Mouse (Mus musculus): ENCODE measurements around the gene Tll2.

Tll2 gene

DNA sequence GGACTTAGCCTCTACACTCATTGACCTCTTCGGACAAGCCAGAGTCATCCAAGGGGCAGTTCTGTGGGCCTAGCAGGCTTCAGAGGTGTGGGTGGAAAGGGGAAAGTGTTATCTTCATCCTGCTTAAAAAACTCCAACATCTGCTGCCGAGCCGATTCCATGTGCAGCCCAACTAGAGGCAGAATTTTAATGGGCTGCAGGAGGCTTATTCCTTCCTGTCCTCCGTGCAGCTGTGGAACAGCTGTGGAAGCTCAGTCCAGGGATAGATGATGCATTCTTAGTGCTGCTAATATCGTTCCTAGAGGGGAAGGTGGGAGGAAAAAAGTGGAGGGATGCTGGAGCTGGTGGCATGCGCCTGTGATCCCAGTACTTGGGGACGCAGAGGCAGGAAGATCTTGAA lies 52.0 kb downstream of the Tll2 start:
- no peak for DNase-seq

DNA sequence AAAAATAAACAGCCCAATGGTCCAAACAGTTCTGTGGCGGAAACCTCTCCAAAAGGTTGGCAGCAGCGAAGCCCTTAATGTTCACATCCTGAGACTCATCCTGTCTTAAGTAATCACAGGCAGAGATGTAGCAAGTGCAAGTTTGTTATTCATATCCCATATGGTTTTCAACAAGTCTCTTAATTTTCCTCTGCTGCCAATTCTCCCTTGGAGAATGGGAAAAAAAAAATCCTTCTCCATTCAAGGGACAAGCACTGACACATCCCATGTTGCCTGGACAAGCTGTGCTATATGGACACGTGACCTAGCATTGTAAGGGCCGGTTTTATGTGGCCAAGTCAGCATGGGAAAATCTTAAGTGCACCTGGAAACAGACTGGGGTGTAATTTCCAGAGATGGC lies 54.2 kb downstream of the Tll2 start:
- no peak for DNase-seq

DNA sequence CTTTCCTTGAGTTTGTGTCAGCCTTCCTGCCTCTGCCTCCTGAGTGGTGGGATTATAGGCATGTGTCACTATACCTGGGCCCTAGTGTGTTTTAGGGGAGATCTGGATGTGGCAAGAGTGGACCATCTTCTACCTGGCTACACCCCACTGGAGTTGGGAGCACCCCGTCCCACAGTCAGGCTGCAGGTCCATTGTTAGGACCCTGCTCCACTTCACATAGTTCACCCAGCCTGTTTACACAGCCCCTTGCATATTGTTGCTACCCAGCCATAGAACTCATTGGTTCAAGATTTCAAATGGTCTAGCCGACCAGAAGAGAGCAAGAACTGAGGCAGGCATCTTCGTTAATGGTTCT lies 54.6 kb downstream of the Tll2 start:
- DNase-seq, result no peak

DNA sequence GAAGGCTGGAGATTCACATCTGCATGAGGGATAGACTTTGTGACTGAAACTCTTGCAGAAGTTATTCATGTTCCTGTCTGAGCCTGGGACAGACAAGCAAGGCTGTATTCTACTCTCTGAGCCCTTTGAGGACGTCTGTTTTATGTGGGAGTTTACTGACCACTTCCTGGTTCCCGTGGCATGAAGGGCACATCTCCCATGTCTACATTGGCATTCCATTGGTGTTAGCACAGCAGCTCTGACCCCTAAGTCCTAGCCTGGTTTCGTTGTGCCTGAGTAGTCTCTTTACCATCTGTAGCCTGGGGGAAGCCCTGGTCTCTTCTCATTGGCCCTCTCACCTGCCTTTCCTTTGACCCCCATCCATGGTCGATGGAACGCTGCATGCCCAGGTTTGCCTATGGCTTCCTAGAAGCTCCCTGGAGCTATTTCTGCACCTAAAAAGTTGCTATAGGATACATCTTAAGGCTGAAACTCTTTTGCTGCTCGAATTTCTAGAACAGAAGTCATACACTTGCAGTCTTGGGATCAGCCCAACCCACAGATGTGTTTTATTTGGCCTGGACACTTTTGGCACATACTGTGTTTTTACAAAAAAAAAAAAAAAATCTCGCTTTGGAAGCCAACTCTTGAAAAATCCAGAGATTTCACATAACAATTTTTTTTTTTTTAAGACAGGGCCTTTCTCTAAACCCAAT lies 55.2 kb downstream of the Tll2 start:
- DNase-seq, result no peak

DNA sequence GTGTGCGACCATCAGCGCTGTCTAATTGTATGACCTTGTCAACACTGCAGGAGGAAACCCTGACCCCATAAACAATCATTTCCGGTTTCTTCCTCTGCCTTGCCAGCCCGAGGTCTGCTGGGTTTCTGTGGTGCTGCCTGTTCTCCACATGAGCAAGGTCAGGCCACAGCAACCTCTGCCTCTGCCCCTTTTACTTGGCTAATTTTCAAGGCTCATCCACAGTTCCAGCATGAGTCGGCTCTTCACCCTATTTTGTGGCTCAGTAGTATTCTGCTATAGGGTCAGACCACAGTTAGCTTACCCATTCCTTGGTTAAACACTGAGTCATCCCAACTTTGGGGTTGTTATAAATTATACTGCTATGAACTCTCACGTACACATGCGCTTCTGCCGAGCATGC lies 65.7 kb downstream of the Tll2 start:
- DNase-seq, result no peak

DNA sequence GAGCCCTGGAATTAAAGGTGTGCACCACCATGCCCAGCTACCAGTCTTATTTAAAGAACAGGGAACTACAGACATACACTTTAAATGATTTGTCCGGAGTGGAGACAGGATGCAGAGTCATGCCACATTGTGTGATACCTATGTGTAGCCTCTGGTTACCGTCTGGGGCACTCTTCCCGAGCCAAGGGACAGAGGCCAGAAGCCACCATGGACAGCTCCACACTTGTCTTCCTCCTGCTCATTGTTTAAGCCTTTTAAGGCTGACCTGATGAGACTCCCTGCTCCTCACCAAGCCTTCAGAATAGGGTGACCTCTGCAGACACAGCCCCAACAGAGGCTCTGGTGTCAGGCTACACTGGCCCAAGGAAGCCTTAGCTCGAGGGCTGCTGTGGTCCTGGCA lies 67.0 kb downstream of the Tll2 start:
- DNase-seq, result no peak

DNA sequence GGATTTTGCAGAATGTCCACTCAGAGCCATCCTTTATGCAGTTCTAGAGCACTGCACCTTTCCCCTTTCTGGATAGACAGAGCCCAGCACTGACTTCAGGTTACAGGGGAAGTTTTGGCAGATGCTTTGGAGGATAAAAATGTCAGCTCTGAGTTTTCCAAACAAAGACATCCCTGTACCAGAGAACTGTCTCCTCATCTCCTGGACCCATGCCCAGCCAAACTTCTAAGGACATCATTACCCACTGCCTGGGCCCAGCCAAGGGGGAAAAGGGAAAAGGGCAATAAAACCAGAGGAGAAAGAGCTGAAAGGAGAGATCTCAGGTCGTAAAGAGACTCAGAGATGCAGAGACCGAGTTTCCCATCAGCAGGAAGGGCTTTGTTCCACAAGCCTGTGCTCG lies 83.6 kb downstream of the Tll2 start:
- no peak for DNase-seq

DNA sequence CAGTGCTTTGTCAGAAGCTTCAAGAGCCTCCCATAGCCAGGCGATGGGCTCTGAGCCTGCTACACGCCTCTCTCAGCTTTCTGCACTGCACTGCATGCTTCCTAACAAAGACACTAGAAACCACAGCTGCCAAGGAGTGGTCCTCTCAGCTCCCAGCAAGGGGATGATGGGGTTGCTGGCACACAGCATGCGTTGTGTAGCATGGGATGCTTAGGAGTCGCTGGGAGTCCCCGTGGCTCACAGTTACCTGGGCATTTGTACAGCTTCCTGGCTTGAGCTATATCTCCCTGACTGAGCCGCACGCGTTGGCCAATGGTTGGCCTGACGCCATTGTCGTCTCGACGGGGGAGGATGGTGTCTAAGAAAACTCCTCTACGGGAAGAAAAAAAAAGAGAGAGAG lies 86.7 kb downstream of the Tll2 start:
- DNase-seq, result no peak

DNA sequence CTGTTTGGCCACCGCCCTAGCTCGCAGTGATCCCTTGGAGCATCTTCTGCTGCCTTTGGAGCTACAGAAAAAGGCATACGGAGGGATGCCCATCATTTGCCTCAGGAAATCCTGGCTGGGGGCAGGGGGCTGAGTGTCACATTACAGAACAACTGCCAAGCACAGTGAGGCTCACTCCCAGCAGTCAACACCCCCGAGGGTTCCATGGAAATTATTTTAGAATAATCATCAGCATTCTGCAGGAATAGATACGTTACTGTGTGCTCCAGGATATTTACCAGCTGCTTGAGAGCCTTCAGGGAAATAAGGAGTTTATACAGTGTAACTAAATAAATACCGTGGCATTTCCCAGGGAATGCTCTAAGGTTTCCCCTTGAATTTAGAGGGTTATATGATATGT lies 88.3 kb downstream of the Tll2 start:
- DNase-seq, result no peak

DNA sequence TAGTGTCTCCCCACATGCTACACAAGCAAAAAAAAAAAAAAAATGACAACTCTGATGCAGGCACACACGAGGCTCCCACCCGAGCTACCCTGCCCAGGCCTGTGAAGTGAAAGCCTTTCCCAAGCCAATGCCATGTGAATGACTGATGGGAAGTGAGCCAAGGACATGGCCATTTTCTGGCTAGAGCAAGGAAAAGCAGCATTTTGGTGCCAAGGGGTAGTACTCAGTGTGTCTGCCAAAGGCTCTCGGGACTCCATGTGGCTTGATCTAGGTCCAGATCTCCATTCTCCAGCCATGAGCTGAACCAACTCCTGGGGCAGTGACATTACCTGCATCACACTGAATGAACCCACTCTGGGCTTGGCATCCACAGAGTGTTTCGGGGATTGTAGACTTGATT lies 89.3 kb downstream of the Tll2 start:
- DNase-seq, result no peak

DNA sequence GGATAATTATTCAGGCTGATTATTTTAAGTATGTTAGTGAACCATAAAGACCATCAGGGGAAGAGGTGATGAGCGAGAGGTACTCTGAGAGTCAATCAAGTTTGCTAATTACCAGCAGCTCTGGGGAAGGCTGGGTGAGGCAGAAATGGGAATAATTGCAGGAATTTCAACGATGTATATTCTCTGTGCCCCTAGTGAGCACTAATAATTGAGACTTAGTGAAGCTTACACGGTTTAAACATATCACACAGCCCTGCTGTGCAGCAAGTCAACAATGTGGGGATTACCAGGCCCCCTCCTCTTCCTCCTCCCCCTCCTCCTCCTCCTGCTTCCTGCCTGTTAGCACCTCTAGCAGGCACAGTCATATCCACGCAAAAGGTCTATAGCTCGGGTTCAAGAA lies 92.0 kb downstream of the Tll2 start:
- DNase-seq, result no peak

DNA sequence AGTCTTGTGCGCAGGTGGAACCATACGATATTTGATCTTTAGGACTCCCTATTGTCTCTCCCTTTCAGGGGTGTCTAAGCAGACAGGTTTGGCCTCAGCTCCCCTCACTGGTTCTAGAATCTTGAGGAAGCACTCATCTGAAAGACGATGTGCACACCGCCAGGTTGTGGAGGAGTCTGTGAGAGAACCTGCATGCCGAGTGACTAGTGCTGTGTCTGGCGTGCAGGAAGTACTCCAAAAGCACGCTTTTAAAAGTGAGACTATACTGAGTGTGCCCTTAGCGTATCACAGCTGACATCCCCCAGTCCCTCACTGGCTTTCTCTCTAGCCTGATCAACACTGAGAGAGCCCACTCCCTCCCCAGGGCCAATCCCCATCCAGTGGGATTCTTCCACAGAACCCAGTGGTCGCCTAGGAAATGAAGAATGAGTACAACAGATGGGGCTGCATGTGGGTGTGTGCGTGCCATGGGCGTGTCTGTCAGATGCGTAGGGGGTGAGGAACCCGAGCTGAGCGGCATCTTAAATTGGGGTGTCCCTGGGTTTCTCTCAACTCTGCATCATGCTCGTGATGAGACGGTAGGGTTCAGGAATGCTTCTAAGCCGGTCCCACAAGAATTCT lies 92.6 kb downstream of the Tll2 start:
- DNase-seq, result no peak

DNA sequence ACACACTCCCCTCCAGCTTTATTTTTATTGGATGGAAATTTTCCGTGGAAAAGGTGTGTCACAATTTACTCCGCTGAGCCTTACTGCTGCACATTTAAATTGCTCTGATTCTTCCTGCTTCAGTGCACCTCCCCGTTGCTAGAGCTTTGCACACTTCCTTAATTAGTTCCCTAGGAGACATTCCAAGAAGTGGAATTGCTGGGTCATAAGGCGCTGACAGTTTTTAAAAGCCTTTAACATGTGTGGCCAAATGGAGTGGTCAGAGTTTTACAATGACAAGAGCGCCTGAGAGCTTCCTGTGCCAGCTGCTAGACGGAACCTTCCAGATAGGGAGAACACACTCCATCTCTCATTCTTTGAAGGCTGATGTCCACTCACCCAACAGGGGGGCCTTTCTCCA lies 94.0 kb downstream of the Tll2 start:
- no peak for DNase-seq

DNA sequence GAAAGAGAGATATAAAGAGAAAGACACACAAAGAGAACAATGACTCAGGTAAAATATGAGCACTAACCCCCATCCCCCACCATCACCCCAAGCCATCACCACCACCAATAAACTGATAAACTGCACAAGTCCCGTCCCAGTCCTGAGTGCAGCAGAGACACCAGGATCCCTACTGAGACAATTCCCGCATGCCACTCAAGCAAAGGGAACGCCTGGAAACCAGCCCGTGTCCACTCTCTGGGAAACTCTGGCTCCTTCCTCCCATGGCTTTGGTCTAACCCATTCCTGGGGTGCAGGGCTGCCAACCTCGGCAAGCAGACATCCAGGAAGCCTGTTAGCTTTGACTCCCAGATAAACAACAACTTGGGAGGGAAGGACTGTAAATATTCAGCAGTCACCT lies 96.6 kb downstream of the Tll2 start:
- no peak for DNase-seq

DNA sequence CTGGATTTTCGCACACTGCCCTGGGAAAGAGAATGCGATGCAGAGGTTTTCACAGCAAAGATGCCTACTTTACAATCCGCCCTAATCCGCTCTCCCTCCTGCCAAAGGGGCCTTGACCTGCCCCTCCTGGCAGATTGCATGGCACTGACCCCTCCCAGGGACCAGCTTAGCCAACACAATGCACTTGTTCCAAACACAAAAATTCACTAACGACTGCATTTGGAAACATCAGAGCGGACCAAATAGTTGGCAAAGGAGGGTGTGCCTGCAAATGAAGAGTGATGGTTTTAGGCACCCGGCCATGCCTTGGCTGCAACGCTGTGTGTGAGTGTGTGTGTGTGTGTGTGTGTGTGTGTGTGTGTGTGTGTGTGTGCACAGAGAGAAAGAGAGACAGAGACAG lies 97.1 kb downstream of the Tll2 start:
- DNase-seq, result no peak

DNA sequence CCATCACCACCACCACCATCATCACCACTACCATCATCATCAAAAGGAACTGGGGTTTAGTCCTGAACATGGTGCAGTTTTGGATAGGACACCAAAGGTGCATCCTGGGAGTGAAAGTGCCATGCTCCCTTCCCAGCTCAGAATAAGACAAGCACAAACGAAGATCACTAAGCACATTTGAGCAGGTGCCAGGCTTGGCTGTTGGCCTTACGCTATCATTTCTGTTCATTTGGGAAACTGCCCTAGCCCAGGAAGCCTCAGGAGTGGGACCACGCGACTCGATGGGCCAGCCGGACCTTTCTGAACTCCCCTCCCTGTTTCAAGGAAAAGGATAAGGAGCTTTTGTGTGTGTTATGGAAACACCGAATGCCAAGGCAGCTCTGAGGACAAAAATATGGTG lies 98.0 kb downstream of the Tll2 start:
- DNase-seq, result no peak

DNA sequence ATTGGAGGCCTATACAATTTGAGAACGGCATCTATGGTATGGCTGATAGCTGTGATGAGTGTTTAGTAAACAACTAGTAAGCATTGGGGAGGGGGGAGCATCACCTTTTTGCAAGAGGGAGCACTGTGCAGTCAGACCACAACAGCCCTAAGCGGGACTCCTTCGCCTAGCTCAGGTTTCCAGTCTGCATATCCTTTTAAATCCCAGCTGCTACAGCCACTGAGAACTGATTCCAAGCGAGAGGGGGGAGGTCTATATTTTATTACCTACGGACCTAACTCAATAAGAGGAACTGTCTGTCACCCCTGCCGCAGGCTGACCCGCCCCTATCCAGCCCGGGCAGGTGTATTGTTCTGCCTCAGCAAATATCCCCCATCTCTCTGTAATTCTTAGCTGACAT lies 99.1 kb downstream of the Tll2 start:
- no peak for DNase-seq

DNA sequence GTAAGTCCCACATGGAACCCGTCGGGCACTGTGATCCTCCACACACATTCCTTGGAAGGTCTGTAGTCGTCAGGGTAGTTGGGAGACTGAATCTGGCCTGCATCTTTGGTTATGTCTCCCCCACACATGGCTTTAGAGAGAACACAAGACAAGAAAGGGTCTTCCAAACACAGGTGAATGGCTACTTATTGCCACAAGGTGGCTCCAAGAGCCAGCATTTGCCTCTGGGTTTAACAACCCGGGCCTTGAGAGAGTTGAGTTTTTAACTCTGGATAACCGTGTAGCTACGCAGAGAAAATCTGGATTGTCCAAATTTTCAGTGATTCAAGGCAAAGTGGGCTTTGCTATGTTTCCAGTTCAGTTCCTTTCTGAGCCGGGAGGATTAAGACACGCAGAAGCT lies 101.7 kb downstream of the Tll2 start:
- no peak for DNase-seq

DNA sequence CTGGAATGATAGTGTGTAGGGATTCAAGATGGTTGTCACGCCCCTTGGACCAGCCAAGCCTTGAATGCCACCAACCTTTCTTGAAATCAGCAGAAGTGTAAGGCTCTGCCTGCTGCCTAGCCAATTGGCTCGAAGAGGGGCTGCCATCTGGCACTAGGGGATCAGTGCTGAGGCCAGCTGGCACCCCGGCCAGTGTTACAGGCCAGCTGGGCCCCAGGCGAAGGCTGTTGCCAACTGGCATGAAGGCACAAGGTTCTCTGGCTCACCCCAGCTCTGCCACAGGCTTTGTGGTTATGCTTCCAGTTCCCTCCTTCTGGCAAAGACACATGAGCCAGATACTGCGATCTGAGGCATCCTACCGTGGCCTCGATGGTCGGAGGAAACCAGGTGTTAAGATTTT lies 105.2 kb downstream of the Tll2 start:
- DNase-seq, result no peak

DNA sequence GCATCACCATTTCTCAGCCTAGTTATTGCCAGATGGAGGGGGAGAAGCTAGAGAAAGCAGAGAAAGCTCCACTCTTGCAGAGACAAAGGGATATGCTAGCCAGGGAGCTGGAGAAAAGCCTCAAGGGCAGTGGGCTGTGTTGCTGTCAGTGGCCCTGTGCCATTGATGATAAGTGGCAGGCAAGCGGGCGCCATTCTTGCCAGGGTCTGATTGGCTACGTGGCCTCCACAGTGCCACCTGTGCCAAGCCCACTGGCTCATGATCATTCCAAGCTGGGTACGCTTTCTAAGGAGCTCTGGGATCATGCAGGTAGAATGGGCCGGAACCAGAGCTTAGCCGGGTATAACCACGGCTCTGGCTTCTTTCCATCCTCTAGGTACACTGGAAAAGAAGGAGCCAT lies 105.8 kb downstream of the Tll2 start:
- no peak for DNase-seq

DNA sequence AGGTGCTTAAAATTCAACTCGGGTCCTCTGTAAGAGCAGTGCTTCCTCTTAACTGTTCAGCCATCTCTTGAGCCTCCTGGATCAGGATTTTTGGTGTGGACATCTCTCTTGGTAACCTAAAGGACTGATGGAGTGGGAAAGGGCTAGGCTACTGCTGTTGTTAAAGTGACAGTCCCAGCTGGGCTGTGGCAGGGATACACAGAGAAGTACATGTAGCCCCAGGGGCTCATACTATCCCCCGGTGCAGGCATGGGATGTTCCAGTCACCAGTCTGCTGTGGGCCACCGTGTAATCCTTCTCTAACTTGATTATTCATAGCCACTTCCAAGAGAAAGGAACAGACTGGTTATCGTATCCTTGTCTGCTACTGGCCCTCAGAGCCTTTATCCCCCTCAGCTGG lies 109.6 kb downstream of the Tll2 start:
- no peak for DNase-seq

DNA sequence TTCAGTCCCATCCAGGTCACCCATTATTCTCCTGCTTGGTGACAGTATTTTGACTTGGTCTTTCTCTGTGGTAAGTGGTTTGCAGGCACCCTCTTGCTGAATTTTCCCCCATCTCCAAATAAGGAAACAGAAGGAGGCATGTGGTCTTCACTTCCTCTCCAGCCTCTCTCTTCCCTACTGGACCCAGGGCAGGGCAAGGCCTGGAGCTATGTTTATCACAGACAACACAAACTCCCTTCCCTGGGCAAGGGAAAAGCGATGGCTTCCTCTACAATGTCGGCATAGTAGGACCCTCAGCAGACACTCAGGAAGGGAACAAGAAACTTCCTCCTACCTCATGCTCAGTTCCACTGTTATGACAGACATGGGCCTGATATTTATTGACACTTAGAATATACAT lies 114.7 kb downstream of the Tll2 start:
- no peak for DNase-seq

DNA sequence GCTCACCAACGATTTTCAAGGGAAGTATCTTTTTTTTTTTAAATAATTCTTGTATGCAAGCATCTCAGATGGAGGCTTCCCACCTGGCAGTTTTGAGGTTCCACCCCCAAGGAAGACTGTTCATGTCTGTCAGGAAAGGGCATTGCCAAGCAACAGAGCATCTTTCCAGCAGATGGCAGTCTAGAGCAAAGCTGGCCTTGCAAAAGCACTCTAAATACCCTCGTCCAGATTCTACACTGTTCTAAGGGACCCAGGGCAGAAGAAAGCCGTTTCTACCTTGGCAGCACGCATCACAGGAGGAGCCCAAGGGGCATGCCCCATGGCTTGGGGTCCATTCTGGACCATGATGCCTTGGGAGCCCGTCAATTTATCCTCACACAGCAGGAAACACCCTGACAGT lies 116.8 kb downstream of the Tll2 start:
- DNase-seq, result peak in 1 of 2 experiments; percentile 51

DNA sequence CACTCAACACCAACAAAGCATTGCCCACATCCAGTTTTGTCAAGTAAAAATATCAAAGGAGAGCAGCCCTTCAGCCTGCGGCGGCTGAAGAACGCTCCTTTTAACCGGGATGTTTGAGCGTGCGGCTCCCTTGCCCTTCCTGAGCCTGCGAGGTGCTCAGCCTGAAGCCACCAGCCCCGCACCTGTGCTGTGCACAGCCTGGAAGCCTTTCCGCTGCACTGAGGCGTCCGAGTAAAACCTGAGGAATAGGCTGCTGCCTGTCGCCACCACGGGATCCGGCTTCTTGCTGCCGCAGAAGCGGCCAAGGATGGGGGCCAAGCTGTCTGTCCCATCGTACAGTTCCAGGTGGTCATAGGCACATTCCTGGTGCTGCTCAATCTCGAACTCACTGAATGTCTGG lies 118.1 kb downstream of the Tll2 start:
- DNase-seq, result no peak

DNA sequence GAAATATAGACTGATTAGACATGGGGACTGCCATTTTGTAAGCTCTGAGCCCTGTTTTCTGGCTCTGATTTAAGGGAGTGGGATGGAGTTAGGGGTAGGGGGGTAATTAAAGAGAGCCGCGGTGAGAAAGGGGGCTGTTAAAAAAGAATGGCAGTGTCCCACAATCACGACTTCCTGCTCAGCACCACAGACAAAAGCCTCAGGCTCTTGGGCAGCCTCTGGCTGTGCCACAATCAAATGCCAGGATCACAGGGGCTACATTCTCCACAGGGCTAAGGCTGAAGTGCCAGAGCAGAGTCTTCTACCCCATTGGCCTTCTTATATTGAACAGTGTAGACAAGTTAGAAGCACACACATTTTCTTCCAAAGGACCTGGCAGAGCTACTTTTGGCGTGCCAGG lies 118.7 kb downstream of the Tll2 start:
- DNase-seq, result no peak

Data from spleen, adult 18-20 months (tissue).